Mouse (Mus musculus): ENCODE measurements around the gene Dip2b. TPM values are rescaled to one million over a fixed set of nuclear protein-coding genes. Genes with fewer than 3 reads are reported as not detected.

Dip2b gene
- polyA plus RNA-seq, 1 experiment, result not detected

DNA sequence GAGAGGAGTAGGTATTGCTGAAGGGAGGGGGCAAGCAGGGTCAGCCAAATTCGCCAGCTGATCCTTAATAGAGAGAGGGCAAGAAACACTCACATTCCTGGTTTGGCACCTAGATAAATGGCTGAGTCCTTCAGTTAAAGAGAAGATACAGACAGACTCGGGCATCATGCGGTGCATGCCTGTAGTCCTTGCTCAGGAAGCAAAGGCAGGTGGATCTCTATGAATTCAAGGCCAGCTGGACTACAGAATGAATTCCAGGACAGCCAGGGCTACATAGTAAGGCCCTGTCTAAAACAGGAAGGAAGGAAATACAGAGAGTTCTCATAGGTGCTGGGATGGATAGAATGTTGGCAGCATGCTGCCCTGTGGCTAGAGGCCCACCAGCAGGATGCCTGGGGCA lies 128.0 kb downstream of the Dip2b start:
- H3K27ac ChIP-seq (ENCODE audit: insufficient read depth, low read depth, low read length), result peak overlapping the region; percentile 85; the same call in 1 of the 2 replicates
- no peak for TF ChIP-seq CTCF (IDR thresholded peaks at IDR 0.05; ENCODE audit: insufficient read depth, low read depth, low read length)
- no peak for TF ChIP-seq POLR2A (IDR thresholded peaks at IDR 0.05; ENCODE audit: insufficient read depth, low read depth, low read length)
- WGBS, result 81% methylated on average over 3 of the region's 3 CpGs

DNA sequence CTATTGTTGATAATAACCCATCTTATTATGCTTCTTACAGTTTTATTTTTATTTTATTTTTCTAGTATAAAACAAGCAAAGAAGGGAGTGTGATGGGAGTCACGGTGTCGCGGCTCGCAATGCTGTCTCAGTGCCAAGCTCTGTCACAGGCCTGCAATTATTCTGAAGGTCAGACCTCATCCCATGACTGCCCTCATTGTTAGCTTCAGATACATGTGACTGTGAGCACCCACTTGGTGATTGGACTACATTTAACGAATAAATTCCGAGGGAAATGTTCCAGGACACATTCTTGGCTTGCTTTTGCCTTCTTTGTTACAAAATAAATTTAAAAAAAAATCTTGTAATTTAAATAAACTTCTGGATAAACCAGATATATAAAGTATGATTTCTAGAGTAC lies 129.3 kb downstream of the Dip2b start:
- H3K27ac ChIP-seq (ENCODE audit: insufficient read depth, low read depth, low read length), result 0 out of 2 replicates have a peak overlapping the region, but pooled peaks have one; percentile 85
- WGBS, result 16% methylated on average over 6 of the region's 6 CpGs
- H3K4me1 ChIP-seq (ENCODE audit: control insufficient read depth, insufficient read depth, low read length), result peaks cover 17% of the 10 kb centered on the region
- TF ChIP-seq CTCF (IDR thresholded peaks at IDR 0.05; ENCODE audit: insufficient read depth, low read depth, low read length) (no peak), POLR2A (IDR thresholded peaks at IDR 0.05; ENCODE audit: insufficient read depth, low read depth, low read length) (no peak)
- no peak overlapping the region for H3K4me3 ChIP-seq (ENCODE audit: insufficient read depth, low read depth, low read length)

More for the DNA sequence above, 128.0 kb downstream of the Dip2b start:
- Histone ChIP-seq H3K4me3 (ENCODE audit: insufficient read depth, low read depth, low read length) (no peak overlapping the region), H3K4me1 (ENCODE audit: control insufficient read depth, insufficient read depth, low read length) (peaks cover 17% of the 10 kb centered on the region)

DNA sequence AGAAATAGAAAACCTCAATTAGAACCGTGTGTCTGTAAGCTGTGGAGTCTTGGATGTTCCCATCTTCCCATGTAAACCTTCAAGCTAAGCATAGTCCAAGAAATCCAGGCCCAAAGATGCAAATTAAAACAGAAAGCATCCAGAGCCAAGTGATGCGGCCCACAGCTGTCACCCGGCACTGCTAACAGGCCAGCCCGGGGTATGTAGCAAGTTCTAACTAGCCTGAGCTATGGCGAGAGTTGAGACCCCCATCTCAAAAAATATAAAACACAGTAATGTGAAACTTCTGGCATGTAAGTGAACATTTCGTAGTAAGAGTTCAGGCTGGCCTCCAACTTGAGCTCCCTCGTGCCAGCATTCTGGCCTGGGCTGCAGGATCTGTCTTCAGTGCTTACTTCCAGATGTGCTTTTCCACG lies 129.7 kb downstream of the Dip2b start:
- H3K4me3 ChIP-seq (ENCODE audit: insufficient read depth, low read depth, low read length), result no peak overlapping the region
- peaks cover 17% of the 10 kb centered on the region for H3K4me1 ChIP-seq (ENCODE audit: control insufficient read depth, insufficient read depth, low read length)
- TF ChIP-seq CTCF (IDR thresholded peaks at IDR 0.05; ENCODE audit: insufficient read depth, low read depth, low read length) (no peak), POLR2A (IDR thresholded peaks at IDR 0.05; ENCODE audit: insufficient read depth, low read depth, low read length) (no peak)
- 30% methylated on average over 8 of the region's 8 CpGs for WGBS
- H3K27ac ChIP-seq (ENCODE audit: insufficient read depth, low read depth, low read length), result peak overlapping the region; percentile 56

DNA sequence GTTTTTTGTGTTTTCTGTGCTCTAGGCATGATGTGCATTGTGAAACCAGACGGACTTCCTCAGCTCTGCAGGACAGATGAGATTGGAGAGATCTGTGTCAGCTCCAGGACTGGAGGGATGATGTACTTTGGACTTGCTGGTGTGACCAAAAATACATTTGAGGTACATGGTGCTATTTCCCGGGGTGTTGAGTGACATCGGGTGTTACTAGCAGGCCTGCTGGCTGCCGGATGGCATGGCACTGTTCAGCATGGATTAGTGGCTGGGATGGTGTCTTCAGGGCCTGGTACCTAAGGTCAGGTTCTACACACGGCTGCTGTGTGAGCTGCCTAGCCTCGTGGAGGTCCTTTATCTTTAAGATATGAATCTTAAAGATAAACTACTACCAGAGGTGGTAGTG lies 136.7 kb downstream of the Dip2b start:
- H3K4me1 ChIP-seq (ENCODE audit: control insufficient read depth, insufficient read depth, low read length), result peaks cover 4% of the 10 kb centered on the region; the same call in 1 of the 2 replicates
- 87% methylated on average over 6 of the region's 6 CpGs for WGBS
- no peak overlapping the region for H3K4me3 ChIP-seq (ENCODE audit: insufficient read depth, low read depth, low read length)
- no peak overlapping the region for H3K27ac ChIP-seq (ENCODE audit: insufficient read depth, low read depth, low read length)
- TF ChIP-seq POLR2A (IDR thresholded peaks at IDR 0.05; ENCODE audit: insufficient read depth, low read depth, low read length) (no peak), CTCF (IDR thresholded peaks at IDR 0.05; ENCODE audit: insufficient read depth, low read depth, low read length) (no peak)

DNA sequence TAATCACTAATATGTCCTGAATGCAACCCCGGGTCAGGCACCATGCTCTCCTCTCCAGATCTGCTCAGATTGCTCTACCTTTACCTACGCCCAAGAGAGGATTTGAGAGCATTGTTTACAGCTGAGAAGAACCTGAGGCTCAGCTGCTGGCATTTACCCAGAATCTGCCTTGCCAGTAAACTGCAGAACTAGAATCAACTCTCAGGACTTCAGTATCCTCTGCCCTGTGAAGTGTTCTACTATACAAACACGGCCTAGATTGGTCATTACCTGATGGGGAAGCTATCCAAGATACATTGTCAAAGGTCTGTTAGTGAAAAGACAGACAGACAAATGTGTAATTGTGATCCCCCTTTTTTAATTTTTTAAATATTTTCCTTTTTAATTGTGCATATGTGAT lies 138.7 kb downstream of the Dip2b start:
- Histone ChIP-seq H3K27ac (ENCODE audit: insufficient read depth, low read depth, low read length) (no peak overlapping the region), H3K4me1 (ENCODE audit: control insufficient read depth, insufficient read depth, low read length) (peaks cover 4% of the 10 kb centered on the region; the same call in 1 of the 2 replicates), H3K4me3 (ENCODE audit: insufficient read depth, low read depth, low read length) (no peak overlapping the region)
- WGBS, result 89% methylated on average over 3 of the region's 3 CpGs
- TF ChIP-seq POLR2A (IDR thresholded peaks at IDR 0.05; ENCODE audit: insufficient read depth, low read depth, low read length) (no peak), CTCF (IDR thresholded peaks at IDR 0.05; ENCODE audit: insufficient read depth, low read depth, low read length) (no peak)

DNA sequence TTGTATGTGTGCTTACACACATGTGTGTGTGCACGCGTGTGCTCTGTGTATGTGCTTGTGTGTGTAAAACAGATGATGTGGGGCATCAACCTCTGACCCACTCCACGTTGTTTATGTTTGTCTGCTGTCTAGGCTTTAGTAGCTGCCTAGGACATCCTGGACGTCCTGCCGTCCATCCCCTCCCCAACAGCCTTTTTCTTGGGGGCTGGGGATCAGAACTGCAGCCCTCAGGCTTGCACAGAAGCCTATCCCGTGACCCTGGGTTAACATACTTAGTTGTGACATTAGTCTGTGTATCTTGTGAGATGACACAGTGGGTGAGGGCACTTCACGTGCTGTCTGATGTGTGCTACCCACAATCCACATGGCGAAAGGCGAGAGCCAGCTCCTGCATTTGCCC lies 139.1 kb downstream of the Dip2b start:
- no peak for TF ChIP-seq POLR2A (IDR thresholded peaks at IDR 0.05; ENCODE audit: insufficient read depth, low read depth, low read length)
- no peak for TF ChIP-seq CTCF (IDR thresholded peaks at IDR 0.05; ENCODE audit: insufficient read depth, low read depth, low read length)
- Histone ChIP-seq H3K4me1 (ENCODE audit: control insufficient read depth, insufficient read depth, low read length) (peaks cover 4% of the 10 kb centered on the region; the same call in 1 of the 2 replicates), H3K27ac (ENCODE audit: insufficient read depth, low read depth, low read length) (no peak overlapping the region), H3K4me3 (ENCODE audit: insufficient read depth, low read depth, low read length) (no peak overlapping the region)
- WGBS, result 91% methylated on average over 9 of the region's 9 CpGs

DNA sequence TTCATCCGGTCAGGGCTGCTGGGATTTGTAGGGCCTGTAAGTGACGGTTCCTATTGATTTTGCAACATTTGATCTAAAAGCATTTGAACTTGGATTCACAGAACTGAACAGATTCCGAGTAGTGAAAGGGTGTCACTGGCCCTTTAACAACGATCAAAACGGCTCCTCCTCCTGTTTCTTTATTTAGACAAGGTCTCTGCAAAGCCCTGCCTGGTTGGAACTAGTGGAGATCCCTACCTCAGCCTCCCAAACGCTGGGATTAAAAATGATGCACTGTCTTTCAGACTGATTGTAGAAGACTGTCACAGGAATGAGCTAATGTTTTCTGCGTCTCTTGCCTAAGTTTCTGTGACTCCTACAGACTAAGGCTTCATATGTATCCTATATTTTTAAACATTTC lies 140.0 kb downstream of the Dip2b start:
- no peak overlapping the region for H3K4me3 ChIP-seq (ENCODE audit: insufficient read depth, low read depth, low read length)
- H3K27ac ChIP-seq (ENCODE audit: insufficient read depth, low read depth, low read length), result no peak overlapping the region
- TF ChIP-seq CTCF (IDR thresholded peaks at IDR 0.05; ENCODE audit: insufficient read depth, low read depth, low read length) (no peak), POLR2A (IDR thresholded peaks at IDR 0.05; ENCODE audit: insufficient read depth, low read depth, low read length) (no peak)
- peaks cover 4% of the 10 kb centered on the region; the same call in 1 of the 2 replicates for H3K4me1 ChIP-seq (ENCODE audit: control insufficient read depth, insufficient read depth, low read length)
- 46% methylated on average over 7 of the region's 7 CpGs for WGBS

DNA sequence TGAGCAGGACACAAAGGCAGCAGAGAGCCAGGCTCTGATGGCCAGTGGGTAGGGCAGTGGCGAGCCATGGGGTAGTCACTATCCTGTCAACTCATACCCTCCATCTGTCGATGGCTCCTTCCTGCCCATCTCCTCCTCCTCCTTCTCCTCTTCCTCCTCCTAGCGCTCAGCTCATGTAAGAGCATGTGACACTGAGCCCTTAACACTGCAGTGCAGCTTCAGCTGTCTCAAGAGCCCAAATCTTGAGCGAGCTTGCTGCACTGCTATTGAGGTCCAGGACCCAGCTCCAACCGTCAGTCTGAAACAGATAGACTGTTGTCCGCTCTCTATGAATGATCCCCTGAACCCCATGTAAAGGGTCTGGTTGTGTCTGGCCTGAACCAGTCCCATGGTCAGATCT lies 141.2 kb downstream of the Dip2b start:
- Histone ChIP-seq H3K27ac (ENCODE audit: insufficient read depth, low read depth, low read length) (0 out of 2 replicates have a peak overlapping the region, but pooled peaks have one; percentile 14), H3K4me1 (ENCODE audit: control insufficient read depth, insufficient read depth, low read length) (peaks cover 4% of the 10 kb centered on the region; the same call in 1 of the 2 replicates), H3K4me3 (ENCODE audit: insufficient read depth, low read depth, low read length) (no peak overlapping the region)
- no peak for TF ChIP-seq POLR2A (IDR thresholded peaks at IDR 0.05; ENCODE audit: insufficient read depth, low read depth, low read length)
- TF ChIP-seq CTCF (IDR thresholded peaks at IDR 0.05; ENCODE audit: insufficient read depth, low read depth, low read length), result no peak
- 75% methylated on average over 6 of the region's 6 CpGs for WGBS

DNA sequence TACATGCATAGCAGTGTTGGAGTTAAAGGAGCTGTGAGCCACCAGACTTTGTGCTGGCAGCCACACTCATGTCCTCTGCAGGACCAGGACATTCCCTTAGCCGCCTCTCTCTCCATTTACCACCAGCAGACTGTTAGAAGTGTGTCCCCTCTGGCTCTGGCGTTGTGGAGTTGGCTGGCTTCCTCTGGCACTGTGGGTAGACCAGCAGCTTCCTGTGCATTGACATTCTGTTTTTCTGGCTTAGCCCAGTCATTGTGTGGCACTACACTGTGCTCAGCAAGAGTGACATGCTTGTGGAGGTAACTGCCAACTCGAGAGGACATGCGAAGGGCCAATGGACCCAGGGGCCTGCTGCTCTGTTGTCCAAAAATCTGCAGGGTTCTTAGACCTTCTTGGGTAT lies 141.8 kb downstream of the Dip2b start:
- TF ChIP-seq POLR2A (IDR thresholded peaks at IDR 0.05; ENCODE audit: insufficient read depth, low read depth, low read length) (no peak), CTCF (IDR thresholded peaks at IDR 0.05; ENCODE audit: insufficient read depth, low read depth, low read length) (no peak)
- Histone ChIP-seq H3K27ac (ENCODE audit: insufficient read depth, low read depth, low read length) (0 out of 2 replicates have a peak overlapping the region, but pooled peaks have one; percentile 14), H3K4me1 (ENCODE audit: control insufficient read depth, insufficient read depth, low read length) (peaks cover 4% of the 10 kb centered on the region; the same call in 1 of the 2 replicates), H3K4me3 (ENCODE audit: insufficient read depth, low read depth, low read length) (no peak overlapping the region)
- WGBS, result 32% methylated on average over 4 of the region's 4 CpGs

Data from olfactory bulb, adult 2 months (tissue).